Mouse (Mus musculus) frontal cortex, adult (tissue): ENCODE measurements around the gene Kif3a.

Source experiments
- ATAC-seq: cut with Nextera tagmentation; 2 replicates; pipeline ENCODE4 v1.9.2; 2017; ENCODE audit warnings: mild to moderate bottlenecking, moderate library complexity, mixed read lengths; ENCODE audit not compliant: low TSS enrichment

Gene Kif3a

GRCm38 (mm10) chr11:53567224-53568014, at the start of gene Kif3a:
Kif3a (plus strand) TSS chr11:53567379.
- peak; percentile 97 for ATAC-seq

DNA sequence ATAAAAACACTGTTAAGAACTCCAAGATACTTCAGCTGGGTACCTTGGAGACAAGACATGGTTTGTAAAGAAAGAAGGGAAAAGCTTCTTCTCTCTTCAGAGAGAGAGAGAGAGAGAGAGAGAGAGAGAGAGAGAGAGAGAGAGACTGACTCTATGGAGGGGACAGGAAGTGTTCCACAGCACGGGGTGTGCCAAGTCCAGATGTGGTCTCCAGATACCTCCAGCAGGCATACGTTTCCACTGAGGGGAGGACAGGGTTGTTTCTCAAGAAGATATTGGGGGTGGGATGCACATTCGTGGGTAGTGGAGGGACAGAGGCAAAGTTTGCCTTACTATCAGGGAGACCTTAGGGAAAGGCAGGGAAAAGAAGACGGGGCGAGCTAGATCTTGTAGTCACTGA, 48.4 kb upstream of the Kif3a start:
- ATAC-seq, result no peak

DNA sequence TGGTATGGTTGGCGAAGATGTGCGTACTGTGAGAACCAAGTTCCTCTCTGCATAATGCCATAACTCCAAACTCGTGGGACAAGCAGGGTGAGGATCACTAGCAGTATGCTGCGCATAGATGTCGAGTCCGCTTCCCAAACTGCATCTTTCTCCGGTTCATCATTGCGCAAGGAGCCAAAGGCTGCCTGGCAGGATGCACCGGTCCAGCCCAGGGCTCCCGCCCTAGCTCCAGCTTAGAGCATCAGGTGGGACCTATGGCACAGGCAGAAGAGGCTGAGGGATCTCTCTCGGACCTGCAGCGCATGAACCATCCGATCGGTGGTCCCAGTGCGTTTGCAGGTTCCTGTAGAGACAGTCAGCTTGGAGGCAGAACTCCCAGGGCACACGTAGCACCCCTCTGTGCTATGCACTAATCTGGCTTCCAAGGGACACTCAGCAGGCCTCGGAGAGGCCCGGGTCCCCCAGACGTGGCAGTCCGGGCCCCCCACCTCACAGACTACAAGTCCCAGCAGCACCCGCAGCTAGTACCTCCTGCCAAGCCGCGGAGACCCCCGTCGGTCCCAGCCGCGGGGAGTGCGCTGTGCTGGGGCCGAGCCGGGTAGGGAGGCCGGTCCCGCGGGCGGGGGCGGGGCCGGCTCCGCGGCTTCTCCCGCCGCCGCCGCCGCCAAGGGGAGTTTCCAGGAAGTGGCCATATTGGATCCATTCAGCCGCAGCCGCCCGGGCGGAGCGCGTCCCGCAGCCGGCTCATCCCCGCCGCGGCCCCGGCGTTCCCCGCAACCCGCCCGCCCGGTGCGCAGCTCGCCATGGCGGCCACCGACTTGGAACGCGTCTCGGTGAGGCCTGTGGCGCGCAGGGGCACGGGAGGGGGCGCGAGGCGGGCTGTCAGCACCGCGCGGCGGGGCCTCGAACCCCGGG, 47.7 kb upstream of the Kif3a start, which contains the start of gene Sept8:
Gene Sept8, plus strand, starts transcription at position 51 of the 915 bp plus-strand sequence.
- peak; percentile 36 for ATAC-seq

DNA sequence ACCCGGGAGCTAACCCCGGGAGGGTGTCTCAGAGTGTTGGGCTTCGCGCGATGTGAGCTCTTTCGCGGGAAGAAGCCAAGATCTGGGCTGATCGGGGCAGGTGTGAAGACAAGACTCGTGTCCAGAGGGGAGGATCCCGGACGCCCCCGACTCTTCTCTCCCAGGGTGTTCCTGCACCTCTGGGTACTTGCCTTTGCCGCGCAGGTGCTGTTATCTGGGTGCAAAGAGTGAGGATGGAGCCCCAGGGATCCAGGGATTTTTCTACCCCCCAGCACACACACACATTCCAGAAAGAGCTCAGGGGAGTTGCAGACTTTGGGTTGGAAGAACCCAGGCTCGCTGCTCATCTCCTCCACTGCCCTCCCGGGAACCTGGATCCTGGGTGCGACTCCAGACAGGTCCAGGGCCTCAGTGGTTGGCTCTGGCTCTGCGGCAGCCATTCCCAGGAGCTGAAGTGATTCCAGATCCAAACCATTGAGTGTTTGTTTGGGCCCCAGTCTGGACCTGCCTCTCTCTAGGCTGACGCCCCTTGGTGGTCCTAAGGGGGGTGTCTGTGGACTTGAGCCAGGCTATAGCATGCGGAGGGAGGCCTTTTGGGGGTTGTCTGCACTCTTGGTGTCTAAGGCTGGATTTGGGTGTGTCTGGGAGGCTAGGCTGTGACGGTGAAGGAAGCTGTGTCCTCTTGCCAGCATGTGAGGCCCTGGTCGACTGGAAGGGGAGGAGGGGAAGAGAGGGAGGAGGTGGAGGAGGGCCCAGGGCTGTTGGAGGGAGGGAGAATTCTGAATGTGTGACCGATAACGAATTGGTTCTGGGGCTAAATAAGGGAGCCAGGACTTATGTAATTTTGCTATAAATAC, 46.8 kb upstream of the Kif3a start:
- peak; percentile 66 for ATAC-seq

DNA sequence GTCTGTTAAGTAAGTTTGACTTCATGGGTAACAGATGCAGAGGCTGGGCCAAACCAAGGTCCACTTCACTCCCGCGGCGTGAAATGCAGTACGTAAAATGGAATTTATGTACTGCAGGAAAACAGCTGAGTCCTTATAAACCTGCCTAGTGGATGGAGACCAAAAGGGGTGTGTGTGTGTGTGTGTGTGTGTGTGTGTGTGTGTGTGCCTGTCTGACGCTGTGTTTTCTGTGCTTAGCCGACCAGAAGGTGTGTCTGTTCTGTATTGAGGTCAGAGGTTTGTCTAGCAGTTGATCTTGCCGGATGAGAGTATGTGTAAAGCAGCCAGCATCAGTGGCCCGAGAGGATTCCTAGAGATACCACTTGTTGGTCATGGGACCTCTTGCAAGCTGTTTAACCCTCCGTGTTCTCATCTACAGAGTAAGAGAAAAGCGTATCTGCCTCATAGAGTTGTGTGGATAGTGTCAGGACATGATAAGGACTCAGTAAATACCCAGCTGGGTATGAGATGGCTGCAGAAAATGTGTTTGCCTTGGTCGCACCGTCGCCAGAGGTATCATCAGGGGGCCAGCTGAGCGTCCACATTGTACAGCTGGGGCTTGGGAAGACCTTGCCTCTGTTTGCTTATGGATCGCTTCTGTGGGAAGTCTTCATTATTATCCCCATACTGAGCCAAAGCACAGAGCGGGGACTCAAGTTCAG, 45.9 kb upstream of the Kif3a start:
- no peak for ATAC-seq

DNA sequence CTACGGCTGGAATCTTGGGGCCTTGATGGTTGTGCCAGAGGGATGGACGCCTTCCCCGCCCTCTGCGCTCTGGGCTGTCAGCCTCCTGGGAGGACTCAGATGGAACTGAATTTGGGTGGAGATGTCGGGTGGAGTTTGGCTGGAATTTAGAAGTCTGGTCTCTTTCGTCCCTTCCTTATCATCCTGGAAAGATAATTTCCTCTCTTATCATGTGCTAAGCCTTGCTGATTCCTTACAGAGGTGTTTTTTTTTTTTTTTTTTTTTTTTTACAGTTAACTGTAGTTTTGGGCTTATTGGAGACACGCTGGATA, 45.4 kb upstream of the Kif3a start:
- ATAC-seq, result no peak

DNA sequence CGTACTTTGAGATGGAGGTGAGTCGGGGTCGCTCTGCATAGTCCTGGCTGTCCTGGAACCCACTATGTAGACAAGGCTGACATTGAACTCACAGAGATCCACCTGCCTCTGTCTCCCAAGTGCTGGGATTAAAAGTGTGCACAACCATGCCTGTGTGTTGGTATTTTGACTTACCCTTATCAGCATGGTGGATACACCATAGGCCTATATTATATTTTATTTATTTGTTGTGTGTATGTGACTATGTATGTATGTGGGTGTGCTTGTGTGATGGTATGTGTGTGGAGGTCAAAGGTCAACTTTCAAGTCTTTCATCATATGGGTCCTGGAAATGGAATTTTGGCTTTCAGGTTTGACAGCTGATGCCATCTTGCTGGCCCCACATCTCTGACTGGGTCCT, 44.8 kb upstream of the Kif3a start:
- ATAC-seq, result no peak

DNA sequence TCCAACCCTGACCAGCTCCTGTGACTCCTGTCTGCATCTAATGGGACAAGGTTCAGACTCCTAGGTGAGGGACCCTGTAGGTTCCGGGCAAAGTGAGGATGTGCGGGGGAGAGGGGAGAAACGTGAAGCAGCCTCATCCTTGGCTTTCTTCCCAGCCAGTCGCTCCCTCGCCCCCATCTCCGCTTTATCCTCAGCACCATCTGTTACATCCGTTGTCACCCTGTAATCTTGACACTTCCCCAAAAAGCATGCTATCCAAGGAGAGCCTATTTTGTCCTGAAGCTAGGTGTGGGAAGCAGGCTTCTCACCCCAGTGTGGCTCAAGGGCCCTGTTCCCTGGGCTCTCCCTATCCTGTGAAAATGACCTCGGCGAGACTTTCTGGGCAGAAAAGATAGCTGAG, 44.2 kb upstream of the Kif3a start:
- peak; percentile 32; the same call in 1 of the 2 replicates for ATAC-seq

- no peak for ATAC-seq
Observed at GRCm38 (mm10) chr11:53523545-53524405, 43.4 kb upstream of the Kif3a start.

- no peak for ATAC-seq
Observed at GRCm38 (mm10) chr11:53524905-53525304, 42.3 kb upstream of the Kif3a start.

DNA sequence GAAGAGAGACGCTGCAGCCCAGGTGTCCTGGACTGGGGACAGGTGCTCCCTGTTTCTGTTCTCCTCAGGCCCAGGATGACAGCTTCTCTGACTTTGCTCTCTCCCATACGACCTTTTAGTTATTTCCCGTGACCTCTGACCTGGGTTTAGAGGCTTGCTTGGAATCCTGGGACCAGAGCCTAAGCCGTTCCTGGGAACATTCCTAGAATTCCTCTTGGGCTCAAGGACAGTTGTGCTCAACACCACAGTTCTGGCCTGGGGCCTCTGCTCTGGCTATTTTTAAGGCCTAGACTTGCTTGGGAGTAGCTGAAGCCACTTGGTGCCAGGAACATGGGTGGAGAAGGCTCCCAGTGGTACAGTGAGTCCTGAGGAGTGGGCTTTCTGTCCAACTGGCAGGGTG, 41.7 kb upstream of the Kif3a start:
- no peak for ATAC-seq

GRCm38 (mm10) chr11:53528397-53529252, 38.6 kb upstream of the Kif3a start:
- ATAC-seq, result peak; percentile 39

GRCm38 (mm10) chr11:53529253-53529557, 38.0 kb upstream of the Kif3a start:
- peak; percentile 55 for ATAC-seq

- no peak for ATAC-seq
Observed at GRCm38 (mm10) chr11:53530001-53530400, 37.2 kb upstream of the Kif3a start.

DNA sequence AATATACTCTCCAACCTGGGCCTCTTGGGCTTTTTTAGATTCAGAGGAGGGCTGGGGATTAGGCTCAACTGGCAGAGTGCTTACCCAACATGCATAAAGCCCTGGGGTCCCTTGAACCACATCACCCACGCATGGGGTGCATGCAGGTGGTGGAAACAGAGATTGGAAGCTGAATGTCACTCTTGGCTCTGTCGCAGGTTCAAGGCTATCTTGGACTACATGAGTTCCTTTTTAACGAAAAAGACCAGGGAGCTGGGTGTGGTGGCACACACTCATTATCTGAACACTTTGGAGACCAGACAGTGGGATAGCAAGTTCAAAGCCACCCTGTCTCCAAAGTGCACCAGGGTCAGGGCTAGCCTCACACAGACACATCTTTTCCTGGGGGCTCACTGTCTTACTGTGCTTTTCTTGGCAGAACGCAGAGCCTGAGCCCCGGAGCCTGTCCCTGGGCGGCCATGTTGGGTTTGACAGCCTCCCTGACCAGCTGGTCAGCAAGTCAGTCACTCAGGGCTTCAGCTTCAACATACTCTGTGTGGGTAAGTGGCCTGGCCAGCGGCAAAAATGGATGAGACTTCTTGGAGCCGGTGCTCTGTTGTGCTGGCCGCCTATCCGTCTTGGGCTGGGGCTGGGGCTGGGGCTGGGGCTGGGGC, 35.5 kb upstream of the Kif3a start:
- ATAC-seq, result no peak

DNA sequence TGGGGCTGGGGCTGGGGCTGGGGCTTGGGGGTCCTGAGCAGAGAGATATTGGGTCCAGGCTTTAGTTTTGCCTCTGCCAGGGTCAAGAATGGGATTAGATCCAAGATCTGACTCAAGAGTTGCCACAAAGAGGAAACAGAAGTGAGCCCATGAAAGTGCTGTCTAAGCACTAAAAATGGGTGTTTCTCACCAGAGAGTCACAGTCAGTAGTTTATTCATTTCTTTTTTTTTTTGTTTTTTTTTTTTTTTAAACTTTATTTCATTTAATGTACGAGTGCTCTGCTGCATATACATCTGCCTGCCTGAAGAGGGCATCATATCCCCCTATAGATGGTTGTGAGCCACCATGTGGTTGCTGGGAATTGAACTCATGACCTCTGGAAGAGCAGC, 35.0 kb upstream of the Kif3a start:
- ATAC-seq, result no peak

DNA sequence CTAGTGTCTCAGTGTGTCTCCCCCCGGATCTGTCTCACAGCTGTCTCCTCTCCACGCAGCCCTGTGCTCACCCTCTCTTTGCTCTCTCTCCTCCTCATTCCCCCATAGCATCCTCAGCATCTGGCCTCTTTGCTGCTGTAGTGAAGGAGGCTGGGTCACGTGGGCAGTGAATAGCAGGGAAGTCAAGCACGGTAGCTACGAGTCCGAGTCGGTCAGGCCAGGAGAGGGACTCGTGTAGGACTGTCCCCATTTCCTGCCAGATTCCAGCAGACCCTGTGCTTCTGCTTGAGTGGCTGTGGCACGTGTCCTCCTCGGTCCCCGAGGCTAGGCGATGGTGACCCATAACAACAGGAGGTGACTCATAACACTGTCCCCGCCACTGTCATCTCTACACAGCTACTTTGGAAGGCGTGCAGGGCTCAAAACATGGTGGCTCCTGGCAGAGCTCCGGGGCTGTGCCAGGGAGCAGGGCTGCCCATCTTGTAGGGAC, 28.1 kb upstream of the Kif3a start:
- ATAC-seq, result peak; percentile 50; the same call in 1 of the 2 replicates

DNA sequence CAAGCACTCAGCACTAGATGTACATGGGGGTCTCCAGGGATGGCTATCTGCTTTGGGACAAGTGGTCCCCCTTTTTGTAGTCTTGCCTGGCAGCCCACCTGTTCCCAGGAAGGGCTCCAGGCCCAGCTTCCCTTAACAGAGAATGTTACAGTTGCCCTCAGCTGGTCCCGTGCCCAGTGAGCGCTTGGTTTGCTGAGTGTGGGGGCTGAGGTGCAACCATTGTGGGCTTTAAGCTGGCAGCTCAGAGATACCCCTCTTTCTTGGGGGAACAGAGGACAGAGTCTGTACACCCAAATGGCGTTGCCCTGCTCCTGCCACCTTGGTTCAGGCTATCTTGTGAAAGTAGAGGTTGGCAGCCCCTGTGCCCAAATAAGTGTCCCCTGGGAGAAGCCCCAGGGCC, 26.8 kb upstream of the Kif3a start:
- ATAC-seq, result peak; percentile 66

DNA sequence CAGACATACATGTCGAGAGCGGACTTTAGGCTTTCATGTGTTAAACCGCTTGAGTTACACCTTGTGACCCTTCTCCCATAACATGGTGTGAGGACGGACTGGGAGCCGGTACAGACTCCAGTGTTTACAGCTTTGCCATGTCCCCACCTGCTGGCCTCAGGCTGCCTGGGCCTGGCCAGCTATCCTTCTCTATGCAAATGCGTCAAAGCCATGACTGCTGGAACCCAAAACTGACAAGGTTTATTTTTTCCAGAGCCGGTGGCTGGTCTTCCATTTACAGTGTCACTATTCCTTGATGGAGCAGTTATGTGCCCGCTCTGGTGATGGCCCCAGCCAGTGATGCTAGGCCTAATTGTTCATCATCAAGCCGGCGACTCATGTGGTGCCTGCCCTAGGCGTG, 26.0 kb upstream of the Kif3a start:
- no peak for ATAC-seq
